Mouse (Mus musculus): ENCODE measurements around the gene Prdm2. TPM values are rescaled to one million over a fixed set of nuclear protein-coding genes. Genes with fewer than 3 reads are reported as not detected.

The Prdm2 gene
- polyA plus RNA-seq, 1 experiment, result 25.9 TPM

DNA sequence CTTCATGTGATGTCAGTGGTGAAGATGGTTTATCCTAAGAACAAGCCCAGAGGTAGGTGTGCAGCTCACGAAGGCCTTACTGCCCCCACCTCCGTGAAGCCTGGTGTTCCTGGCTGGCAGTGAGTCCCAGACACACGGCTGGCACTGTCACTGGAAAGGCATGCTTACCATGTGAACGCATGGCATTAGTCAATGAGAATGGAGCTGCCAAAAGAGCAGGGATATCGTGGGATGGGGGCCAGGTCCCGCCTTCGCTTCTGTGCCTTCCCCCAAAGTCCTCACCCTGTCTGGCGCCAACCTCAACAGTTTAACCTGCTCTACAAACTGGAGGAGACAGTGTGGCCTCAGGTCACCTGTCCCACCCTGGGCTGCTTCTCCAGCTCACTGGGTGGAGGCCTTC lies 92.8 kb downstream of the Prdm2 start:
- peaks cover 27% of the 10 kb centered on the region for H3K4me1 ChIP-seq (ENCODE audit: control insufficient read depth, insufficient read depth, low read length)
- H3K4me3 ChIP-seq (ENCODE audit: insufficient read depth, low read length), result no peak overlapping the region
- H3K27ac ChIP-seq (ENCODE audit: insufficient read depth, low read depth, low read length), result no peak overlapping the region
- TF ChIP-seq CTCF (IDR thresholded peaks at IDR 0.05; ENCODE audit: low read depth, low read length) (no peak), POLR2A (IDR thresholded peaks at IDR 0.05; ENCODE audit: borderline replicate concordance, low read depth, low read length) (no peak)

DNA sequence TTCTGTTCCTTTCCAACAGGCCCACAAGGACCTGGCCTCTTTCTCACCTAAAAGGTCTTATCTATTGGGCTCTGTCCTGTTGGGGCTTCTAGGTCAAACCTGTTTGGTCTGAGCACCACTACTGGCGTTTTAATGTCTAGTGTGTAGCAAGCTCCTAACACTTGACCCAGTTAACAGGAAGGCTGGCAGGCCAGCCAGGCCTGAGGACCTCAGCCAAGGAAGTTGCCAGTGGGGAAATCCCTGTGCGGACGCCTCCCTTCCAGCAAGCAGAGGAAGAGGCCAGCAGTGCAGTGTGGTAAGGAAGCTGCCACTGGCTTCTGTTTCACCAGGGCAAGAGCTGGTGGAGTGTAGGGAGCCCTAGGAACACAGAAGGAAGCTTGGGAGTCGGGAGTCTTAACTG lies 94.0 kb downstream of the Prdm2 start:
- peak overlapping the region; percentile 17; the same call in 1 of the 2 replicates for H3K27ac ChIP-seq (ENCODE audit: insufficient read depth, low read depth, low read length)
- TF ChIP-seq CTCF (IDR thresholded peaks at IDR 0.05; ENCODE audit: low read depth, low read length), result no peak
- no peak for TF ChIP-seq POLR2A (IDR thresholded peaks at IDR 0.05; ENCODE audit: borderline replicate concordance, low read depth, low read length)
- no peak overlapping the region for H3K4me3 ChIP-seq (ENCODE audit: insufficient read depth, low read length)
- peaks cover 27% of the 10 kb centered on the region for H3K4me1 ChIP-seq (ENCODE audit: control insufficient read depth, insufficient read depth, low read length)

DNA sequence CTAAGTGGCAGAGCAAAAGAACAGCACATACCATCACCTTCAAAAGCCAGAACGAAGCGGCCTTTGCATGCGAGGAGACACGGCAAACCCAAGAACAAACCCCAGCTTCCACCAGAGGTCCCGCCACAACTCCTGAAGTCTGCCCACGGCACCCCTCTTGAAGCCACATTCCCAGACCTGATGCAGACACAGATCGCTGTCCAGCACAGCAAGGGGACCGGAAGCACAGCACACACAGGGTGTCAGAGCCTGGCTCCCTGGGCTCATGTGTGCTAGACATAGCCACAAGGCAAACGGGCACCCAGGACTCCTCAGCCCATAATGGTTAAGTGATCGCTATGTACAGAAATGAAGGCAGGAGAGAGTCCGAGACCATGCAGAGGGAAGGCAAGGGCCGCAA lies 96.9 kb downstream of the Prdm2 start:
- TF ChIP-seq CTCF (IDR thresholded peaks at IDR 0.05; ENCODE audit: low read depth, low read length) (no peak), POLR2A (IDR thresholded peaks at IDR 0.05; ENCODE audit: borderline replicate concordance, low read depth, low read length) (no peak)
- Histone ChIP-seq H3K4me3 (ENCODE audit: insufficient read depth, low read length) (no peak overlapping the region), H3K4me1 (ENCODE audit: control insufficient read depth, insufficient read depth, low read length) (peaks cover 43% of the 10 kb centered on the region), H3K27ac (ENCODE audit: insufficient read depth, low read depth, low read length) (no peak overlapping the region)

DNA sequence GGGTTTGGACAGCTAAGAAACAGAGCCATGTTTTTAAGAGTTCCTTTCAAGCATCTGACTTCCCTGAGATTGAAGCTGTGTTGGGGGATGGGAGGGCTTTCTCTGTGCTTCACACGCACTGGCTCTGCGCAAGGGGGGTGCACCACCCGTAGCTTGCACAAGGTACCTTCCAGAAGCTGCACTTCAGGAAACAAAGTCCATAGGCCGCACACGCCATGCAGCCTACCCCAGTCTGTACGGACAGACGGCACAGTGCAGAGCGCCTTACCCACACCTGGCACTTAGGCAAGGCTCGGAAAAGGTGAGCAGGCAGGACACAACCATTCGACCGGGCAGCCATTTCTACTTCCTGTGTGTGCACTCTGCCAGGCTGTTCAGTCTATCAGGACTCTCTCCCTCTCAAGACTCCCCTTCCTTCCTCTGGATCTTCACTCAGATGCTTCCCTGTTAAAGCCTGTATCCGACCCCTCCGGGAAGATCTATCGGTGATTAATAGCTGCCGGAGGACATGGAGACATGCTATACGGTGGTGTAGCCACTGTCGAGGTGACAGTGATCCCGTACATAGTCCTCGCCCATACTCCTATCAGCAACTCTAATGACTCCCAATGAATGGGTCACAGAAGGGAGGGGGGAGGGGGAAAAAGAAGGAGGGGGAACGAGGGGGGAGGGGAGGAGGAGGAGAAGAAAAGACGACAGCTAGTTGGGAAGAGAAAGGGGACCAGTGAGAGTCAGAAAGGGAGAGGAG lies 98.4 kb downstream of the Prdm2 start:
- TF ChIP-seq POLR2A (IDR thresholded peaks at IDR 0.05; ENCODE audit: borderline replicate concordance, low read depth, low read length) (no peak), CTCF (IDR thresholded peaks at IDR 0.05; ENCODE audit: low read depth, low read length) (no peak)
- Histone ChIP-seq H3K4me1 (ENCODE audit: control insufficient read depth, insufficient read depth, low read length) (peaks cover 37% of the 10 kb centered on the region), H3K4me3 (ENCODE audit: insufficient read depth, low read length) (no peak overlapping the region), H3K27ac (ENCODE audit: insufficient read depth, low read depth, low read length) (no peak overlapping the region)

DNA sequence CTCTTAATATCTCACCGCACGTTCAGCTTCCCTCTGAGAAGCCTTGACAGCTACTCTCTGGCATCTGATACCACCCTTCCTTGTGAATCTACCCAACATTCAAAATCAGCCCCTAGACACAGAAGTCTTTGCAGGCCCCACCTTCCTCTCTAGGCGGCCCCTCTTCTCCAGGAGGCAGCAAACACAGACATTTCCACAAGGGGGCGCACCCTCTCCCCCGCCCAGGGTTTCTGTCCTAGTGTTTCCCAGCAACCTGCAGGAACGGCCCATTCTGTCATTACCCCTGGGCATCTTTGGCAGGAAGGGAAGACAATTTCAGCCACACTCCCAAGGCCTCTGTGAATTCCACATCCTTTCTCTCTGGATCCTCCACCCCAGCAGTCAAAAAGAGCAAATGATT lies 99.8 kb downstream of the Prdm2 start:
- no peak overlapping the region for H3K4me3 ChIP-seq (ENCODE audit: insufficient read depth, low read length)
- TF ChIP-seq CTCF (IDR thresholded peaks at IDR 0.05; ENCODE audit: low read depth, low read length) (peak; percentile 50), POLR2A (IDR thresholded peaks at IDR 0.05; ENCODE audit: borderline replicate concordance, low read depth, low read length) (no peak)
- no peak overlapping the region for H3K27ac ChIP-seq (ENCODE audit: insufficient read depth, low read depth, low read length)

DNA sequence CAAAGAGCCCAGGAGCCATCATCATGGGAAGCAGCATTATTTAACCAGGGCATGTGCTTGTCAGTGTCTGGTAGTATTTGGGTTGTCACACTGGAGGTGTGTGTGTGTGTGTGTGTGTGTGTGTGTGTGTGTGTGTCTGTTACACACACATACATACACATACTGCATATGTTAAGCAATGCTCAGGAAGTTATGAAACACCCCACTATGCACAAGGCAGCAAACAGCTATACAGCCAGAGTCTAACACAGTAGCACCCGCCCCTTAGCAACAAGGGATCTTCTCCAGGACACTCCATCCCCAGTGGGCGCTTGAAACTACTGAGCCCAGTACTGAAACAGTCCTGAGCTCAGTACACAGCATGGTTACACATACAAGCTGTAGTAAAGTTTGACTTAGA lies 100.4 kb downstream of the Prdm2 start:
- Histone ChIP-seq H3K27ac (ENCODE audit: insufficient read depth, low read depth, low read length) (no peak overlapping the region), H3K4me1 (ENCODE audit: control insufficient read depth, insufficient read depth, low read length) (peaks cover 19% of the 10 kb centered on the region), H3K4me3 (ENCODE audit: insufficient read depth, low read length) (no peak overlapping the region)
- TF ChIP-seq CTCF (IDR thresholded peaks at IDR 0.05; ENCODE audit: low read depth, low read length) (no peak), POLR2A (IDR thresholded peaks at IDR 0.05; ENCODE audit: borderline replicate concordance, low read depth, low read length) (no peak)

More for the DNA sequence above, 99.8 kb downstream of the Prdm2 start:
- H3K4me1 ChIP-seq (ENCODE audit: control insufficient read depth, insufficient read depth, low read length), result peaks cover 24% of the 10 kb centered on the region

DNA sequence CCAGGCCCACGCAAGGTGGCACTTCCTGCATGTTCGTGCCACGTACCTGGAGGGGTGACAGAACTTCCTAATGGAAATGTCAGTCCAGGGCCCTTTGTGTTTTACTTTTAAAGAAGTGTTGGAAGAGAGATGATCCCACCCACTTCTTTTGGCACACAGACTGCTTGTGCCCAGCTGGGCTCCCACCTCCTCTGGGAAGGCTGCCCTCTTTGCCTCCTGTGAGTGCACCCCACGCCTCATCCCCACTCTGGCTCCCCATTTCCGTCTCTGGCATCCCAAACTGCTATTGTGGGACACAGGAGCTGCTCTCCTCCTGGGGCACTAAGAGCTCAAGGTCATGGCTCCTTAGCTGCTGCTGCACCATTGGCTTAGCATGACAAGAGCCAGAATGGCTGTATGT lies 100.9 kb downstream of the Prdm2 start:
- TF ChIP-seq POLR2A (IDR thresholded peaks at IDR 0.05; ENCODE audit: borderline replicate concordance, low read depth, low read length) (no peak), CTCF (IDR thresholded peaks at IDR 0.05; ENCODE audit: low read depth, low read length) (no peak)
- H3K4me1 ChIP-seq (ENCODE audit: control insufficient read depth, insufficient read depth, low read length), result peaks cover 23% of the 10 kb centered on the region
- no peak overlapping the region for H3K27ac ChIP-seq (ENCODE audit: insufficient read depth, low read depth, low read length)
- no peak overlapping the region for H3K4me3 ChIP-seq (ENCODE audit: insufficient read depth, low read length)

DNA sequence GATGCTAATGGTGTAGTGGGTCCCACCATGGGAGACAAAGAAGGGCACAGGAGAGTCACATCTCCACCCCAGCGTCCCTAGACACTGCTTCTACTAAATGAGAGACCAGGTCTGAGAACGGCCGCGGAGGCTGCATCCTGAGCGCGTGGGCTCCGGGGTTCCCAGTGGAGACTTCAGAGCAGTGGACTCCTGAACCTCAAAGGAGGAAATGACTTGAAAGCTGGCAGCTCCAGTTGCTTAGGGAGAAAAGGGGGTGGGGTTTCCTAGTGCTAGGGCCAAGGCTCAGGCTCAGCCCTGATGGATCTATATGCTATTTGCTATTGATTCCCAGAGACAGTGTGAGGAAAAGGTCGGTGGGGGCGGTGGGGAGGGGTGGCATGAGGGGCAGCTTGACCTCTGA lies 104.2 kb downstream of the Prdm2 start:
- Histone ChIP-seq H3K27ac (ENCODE audit: insufficient read depth, low read depth, low read length) (no peak overlapping the region), H3K4me3 (ENCODE audit: insufficient read depth, low read length) (no peak overlapping the region), H3K4me1 (ENCODE audit: control insufficient read depth, insufficient read depth, low read length) (peaks cover 23% of the 10 kb centered on the region)
- TF ChIP-seq POLR2A (IDR thresholded peaks at IDR 0.05; ENCODE audit: borderline replicate concordance, low read depth, low read length), result no peak
- no peak for TF ChIP-seq CTCF (IDR thresholded peaks at IDR 0.05; ENCODE audit: low read depth, low read length)

DNA sequence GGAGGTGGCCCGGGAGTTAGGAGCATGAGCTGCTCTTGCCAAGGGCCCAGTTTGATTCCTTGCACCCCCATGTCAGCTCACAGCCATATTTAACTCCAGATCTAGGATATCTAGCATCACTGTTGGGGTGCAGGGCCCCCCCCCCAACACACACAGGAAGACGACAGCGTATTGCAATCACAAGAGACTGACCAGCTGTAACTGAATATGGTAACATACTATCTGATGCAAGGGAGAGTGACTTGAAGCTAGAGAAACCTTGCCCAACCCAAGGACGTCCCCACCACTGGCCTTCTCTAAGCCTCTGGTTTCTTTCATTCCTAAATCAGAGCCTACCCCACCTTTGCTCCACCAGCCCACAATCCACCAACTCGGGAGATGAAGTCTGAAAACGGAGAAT lies 105.8 kb downstream of the Prdm2 start:
- Histone ChIP-seq H3K27ac (ENCODE audit: insufficient read depth, low read depth, low read length) (no peak overlapping the region), H3K4me1 (ENCODE audit: control insufficient read depth, insufficient read depth, low read length) (peaks cover 7% of the 10 kb centered on the region), H3K4me3 (ENCODE audit: insufficient read depth, low read length) (no peak overlapping the region)
- TF ChIP-seq POLR2A (IDR thresholded peaks at IDR 0.05; ENCODE audit: borderline replicate concordance, low read depth, low read length), result no peak
- TF ChIP-seq CTCF (IDR thresholded peaks at IDR 0.05; ENCODE audit: low read depth, low read length), result no peak

DNA sequence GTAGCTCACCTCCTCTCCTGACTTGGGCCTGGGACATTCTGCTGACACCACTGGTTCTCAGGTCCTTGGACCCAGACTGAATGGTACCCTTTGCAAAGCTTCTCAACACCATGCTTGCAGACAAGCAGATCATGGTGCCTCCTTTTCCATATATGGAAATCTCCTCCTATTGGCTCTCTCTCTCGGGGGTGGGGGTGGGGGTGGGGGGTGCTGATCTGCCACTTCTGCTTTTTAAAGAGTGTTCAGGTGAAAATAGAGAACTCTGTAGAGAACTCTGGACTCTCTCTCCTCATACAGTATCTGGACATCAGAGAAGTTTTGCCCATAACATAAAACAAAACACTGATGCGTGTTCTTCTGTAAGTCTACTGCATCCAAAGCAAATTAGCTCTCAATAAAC lies 106.2 kb downstream of the Prdm2 start:
- no peak for TF ChIP-seq POLR2A (IDR thresholded peaks at IDR 0.05; ENCODE audit: borderline replicate concordance, low read depth, low read length)
- no peak for TF ChIP-seq CTCF (IDR thresholded peaks at IDR 0.05; ENCODE audit: low read depth, low read length)
- Histone ChIP-seq H3K27ac (ENCODE audit: insufficient read depth, low read depth, low read length) (no peak overlapping the region), H3K4me1 (ENCODE audit: control insufficient read depth, insufficient read depth, low read length) (peaks cover 6% of the 10 kb centered on the region)

More for the DNA sequence above, 106.2 kb downstream of the Prdm2 start:
- H3K4me3 ChIP-seq (ENCODE audit: insufficient read depth, low read length), result no peak overlapping the region
